Mouse (Mus musculus): ENCODE results near the gene Prim2.
A peak's percentile ranks its signal among the peaks of the same experiment; 100 is the strongest.

Prim2 gene

DNA sequence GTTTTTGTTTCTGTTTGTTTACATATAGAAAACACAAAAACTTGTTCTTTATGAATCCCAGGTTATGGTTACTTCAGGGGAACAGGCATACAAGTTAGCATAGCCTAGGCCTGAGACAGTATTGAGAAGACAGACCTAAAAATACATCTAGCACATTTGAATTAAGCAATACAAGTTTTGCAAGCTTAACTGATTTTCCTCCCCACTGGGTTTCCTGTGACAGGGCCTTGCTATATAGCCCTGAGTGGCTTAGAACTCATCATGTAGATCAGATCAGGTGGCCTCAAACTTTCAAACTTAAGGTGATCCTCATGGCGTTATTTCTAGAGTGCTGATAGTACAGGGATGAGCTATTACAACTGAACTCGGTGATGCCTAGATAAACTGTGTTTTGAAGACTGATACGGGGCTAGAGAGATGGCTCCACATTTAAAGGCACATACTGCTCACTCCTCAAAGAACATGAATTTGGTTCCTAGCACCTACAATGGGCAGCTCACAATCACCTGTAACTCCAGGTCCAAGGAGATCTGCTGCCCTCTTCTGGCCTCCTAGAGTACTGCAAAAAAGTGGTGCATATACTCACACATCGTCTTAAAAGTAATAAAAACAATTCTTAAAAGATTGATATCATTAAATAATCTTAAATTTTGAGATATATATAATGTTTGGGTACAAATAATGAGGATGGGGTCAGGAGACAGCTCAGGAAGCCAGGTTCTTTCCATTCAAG, 133.2 kb downstream of the Prim2 start:
- DNase-seq = peak in 1 of 2 experiments; percentile 9

DNA sequence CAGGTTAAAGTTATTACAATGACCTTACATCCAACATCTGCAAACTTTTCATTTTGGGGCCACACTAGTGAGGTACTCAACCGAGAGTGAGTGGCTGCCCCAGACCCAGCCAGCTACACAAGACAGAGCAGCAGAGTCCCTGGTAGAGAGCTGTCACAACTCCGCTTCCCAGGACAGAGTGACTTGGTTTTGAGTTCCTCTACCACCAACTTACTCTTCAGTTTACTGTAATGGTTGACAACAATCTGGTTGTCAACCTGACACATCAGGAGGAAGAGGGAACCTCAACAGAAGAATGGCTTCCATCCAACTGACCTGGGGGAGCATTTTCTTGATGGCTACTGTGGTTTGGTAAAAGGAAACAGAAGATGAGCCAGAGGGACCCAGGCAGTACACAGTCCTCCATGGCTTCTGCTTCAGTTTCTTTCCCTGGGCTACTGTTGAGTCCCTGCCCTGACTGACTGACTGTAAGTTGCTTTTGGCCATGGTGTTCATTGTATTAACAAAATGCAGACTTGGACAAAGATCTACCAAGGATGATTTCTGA, 134.4 kb downstream of the Prim2 start:
- no peak for DNase-seq

DNA sequence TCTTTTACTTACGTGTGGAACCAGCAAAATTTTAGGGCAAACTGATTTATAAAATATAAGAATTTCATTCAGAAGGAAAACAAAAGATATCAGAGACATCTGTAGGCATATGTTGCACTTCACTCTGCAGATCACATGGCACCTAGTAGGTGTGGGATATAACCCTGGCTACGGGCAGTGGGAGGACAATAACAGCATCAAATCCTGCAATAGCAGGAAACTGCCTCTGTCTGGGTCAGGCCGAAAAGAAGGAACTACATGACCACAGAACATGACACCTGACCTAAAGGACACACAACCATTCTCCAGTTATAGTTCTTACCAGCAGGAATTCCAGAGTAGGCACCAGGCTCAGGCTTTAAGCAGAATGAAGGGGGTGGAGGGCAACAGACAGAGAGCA, 137.7 kb downstream of the Prim2 start:
- DNase-seq = no peak

- DNase-seq = no peak
Observed at GRCm38 (mm10) chr1:33531097-33531856, 138.3 kb downstream of the Prim2 start.

DNA sequence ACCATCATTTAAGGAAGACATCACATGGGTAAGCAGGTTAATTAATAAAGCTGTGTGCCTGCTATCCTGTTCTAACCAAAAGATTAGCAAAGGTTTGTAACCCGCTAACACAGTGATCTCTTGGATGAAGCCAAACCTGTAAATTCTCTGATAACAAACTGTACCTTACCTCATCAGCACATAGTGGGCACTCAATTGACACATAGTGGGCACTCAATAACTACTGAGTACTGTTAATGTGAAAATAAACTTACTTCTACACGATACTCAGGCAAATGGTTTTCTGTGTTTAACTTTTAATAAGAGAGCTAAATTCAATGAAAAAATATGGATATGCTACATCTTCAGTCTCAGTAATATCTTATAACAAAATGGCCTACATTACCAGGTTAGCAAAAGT, 139.1 kb downstream of the Prim2 start:
- no peak for DNase-seq

DNA sequence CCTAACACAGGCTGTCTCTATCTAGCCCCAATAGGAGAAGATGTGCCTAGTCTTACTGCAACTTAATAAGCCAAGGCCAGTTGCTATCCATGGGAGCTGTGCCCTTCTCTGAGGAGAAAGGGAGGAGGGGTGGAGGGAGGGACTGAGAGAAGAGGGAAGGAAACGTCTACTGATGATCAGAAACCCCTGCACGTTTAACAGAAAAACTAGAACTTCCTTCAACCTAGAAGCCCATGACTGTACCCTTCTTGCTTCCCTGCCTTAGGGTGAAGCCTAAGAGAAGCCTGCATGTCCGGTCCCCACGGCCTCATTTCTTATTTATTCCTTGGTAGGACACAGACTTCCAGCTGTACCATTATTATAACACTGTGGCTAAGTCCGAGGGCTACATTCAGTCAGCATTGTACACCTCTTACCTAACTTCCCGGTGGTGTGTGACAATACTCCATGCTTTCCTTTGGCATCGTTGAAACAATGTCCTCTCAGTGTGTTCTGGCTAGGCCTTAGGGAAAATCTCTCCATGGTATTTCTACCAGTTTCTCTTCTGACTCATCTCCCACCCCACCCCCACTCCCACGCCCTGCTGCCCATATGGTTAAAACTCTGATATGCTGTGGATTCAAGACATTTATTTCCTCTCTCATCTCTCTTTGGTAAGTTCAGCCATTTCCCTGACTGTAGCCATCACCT, 139.9 kb downstream of the Prim2 start:
- no peak for DNase-seq

DNA sequence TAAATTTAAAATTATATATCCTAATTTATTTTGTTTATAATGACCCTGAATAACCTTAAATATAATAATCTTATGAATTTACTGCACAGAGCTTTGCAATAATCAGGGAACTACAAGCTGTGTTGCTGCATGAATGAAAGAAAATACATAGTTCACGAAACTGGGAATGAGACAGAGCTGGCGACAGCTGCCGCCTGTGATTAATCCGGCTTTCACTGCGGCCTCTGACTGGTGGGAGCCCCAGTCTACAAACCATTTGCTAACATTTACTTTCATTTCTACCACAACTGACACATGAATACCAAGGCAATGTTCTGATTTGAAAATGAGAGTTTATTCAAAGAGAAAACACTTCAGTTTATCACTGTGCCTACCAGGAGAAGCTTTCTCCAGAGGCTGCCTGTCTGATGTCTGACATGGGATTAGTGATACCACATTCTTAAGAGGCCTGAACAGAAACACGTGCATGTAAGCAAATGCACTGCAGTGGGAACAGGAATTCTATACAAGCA, 142.2 kb downstream of the Prim2 start:
- DNase-seq = no peak

- DNase-seq = no peak
Observed at GRCm38 (mm10) chr1:33523223-33523622, 146.4 kb downstream of the Prim2 start.

GRCm38 (mm10) chr1:33515124-33515523, 154.5 kb downstream of the Prim2 start:
- DNase-seq = no peak

DNA sequence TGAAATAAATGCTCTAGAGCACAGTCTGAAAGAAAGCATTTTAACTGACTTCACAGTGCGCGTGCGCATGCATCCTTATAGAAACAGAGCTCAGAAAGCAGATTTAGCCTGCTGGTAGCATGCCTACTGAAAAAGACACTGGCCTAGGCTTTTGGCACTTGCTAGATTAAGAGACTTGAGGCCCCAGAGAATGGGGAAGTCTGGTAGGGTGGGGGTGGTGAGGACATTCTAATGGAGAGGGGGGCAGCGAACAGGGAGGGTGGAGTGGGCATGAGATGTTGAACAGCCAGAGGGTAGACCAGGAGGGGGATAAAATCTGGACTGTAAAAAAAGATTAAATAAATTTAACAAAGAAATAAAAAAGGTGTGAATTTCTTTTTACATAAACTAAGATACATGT, 158.3 kb downstream of the Prim2 start:
- DNase-seq = no peak

DNA sequence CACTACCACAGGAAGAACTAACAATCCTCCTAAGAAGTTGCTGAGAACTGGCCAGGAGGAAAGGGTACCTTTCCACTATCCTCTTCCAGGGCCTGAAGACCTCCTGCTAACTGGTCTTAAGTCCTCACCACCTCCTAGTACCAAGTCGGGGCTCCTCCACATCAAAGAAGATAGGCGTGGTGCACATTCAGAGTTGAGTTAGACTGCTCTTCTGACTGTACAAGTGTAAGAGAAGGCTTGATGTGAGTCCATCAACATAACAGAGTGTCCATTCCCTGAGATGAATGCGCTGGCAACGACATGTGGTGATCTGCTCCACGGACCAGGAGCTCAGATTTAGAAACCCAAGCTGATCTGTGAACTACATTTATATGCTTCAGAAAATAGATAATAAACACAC, 165.2 kb downstream of the Prim2 start:
- no peak for DNase-seq

- peak; percentile 4 to 5 for DNase-seq
Observed at GRCm38 (mm10) chr1:33502890-33503289, 166.7 kb downstream of the Prim2 start.

GRCm38 (mm10) chr1:33502298-33502697, 167.3 kb downstream of the Prim2 start:
- peak; percentile 3 to 13 for DNase-seq

DNA sequence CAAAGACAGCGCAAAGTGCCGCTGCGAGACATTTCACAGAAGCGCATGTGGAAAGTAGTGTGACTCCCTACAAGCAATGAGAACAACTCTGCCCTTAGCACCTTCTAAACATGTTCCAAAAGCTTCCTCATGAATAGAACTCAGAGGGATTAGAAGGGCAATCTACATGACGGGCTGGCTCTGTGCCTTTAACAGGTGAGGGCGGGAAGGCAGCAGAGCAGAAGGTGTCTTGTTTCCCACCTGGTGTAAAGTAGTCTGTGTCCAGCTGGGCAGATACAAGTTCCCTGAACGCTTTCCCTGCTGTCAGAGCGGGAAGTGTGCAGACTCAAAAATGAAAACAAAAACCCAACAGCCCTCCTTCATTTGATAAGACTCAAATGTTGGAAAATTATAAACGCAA, 169.5 kb downstream of the Prim2 start:
- DNase-seq = no peak

- DNase-seq = no peak
Observed at GRCm38 (mm10) chr1:33499603-33500002, 170.0 kb downstream of the Prim2 start.

- DNase-seq = no peak
Observed at GRCm38 (mm10) chr1:33496128-33496527, 173.5 kb downstream of the Prim2 start.

- DNase-seq = no peak
Observed at GRCm38 (mm10) chr1:33495586-33495985, 174.0 kb downstream of the Prim2 start.

GRCm38 (mm10) chr1:33495203-33495553, 174.4 kb downstream of the Prim2 start:
- DNase-seq = no peak

- DNase-seq = no peak
Observed at GRCm38 (mm10) chr1:33494524-33495202, 174.9 kb downstream of the Prim2 start.

DNA sequence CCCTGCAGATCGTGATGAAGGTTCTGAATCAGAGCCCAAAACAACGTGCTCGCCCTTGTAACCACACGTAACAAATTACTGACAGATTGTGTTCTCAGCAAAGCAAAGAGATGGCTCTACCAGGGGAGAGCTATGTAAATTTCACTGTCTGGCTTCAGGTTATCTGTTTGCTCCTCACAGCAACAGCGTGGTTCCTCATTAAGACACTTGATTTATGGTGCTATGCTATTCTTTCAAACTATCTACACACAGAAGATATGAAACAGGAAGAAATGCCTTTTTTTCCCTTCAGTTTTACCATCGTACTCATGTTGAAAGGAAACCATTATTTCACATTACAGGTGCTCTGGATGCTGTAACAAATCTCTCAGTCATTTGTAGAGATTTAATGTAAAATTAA, 179.4 kb downstream of the Prim2 start:
- DNase-seq = no peak

GRCm38 (mm10) chr1:33488372-33488771, 181.2 kb downstream of the Prim2 start:
- DNase-seq = no peak

- DNase-seq = no peak
Observed at GRCm38 (mm10) chr1:33483746-33484145, 185.8 kb downstream of the Prim2 start.

GRCm38 (mm10) chr1:33480382-33480781, 189.2 kb downstream of the Prim2 start:
- no peak for DNase-seq

Data from kidney, postnatal 36 days (tissue).